Mouse (Mus musculus): Measurements from ENCODE around the gene Ccdc92b.

DNA sequence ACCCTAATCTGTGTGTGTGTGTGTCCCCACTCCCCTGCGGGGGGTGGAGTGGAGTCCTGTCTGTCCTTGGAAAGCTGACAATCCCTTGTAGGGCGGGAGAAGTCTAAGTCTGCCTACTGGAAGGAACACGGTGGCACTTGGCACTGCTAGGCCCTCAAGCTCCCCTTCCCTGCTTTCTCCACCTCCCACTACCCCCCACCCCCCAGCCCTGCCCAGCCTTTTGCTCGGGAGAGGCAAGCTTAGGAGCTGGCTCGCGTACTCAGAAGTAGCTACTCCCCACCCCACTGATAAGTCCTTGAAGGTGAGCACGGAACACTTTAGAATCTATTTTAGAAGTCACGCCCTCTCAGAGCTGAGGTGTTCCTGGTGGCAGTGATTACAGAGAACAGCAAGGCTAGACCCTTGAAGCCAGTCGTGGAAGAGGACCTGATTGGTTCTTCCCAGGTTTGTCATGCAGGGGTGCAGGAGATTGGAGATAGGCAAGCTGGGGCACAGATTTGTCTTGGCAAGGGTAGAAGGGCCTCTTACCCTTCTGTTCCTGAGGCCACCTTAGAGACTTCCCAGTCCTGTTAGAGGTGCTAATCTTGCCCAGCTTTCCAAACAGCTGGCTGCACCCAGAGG, 19.5 kb downstream of the Ccdc92b start:
- TF ChIP-seq CHD2 (IDR thresholded peaks at IDR 0.05; ENCODE audit: low read depth, low read length) (no peak), ZNF384 (IDR thresholded peaks at IDR 0.05; ENCODE audit: low read depth, low read length) (no peak), ZC3H11A (IDR thresholded peaks at IDR 0.05; ENCODE audit: borderline replicate concordance, low read depth, low read length) (no peak), HCFC1 (IDR thresholded peaks at IDR 0.05; ENCODE audit: borderline replicate concordance, insufficient read depth, low read length) (no peak), MAFK (IDR thresholded peaks at IDR 0.05; ENCODE audit: insufficient read depth, low read depth, low read length) (no peak)
